Mouse (Mus musculus) liver, adult 2 months (tissue): ENCODE results near the gene Stx7. TPM values are rescaled to one million over a fixed set of nuclear protein-coding genes. Genes with fewer than 3 reads are reported as not detected.
A peak's percentile ranks its signal among the peaks of the same experiment; 100 is the strongest.
"Not testable (repeated sequence)": the region's sequence is repeated elsewhere in the genome, so short reads cannot be mapped to it uniquely, and the experiment has no call there.

ENCODE experiments used
- DNase-seq: peaks from one replicate; pipeline ENCODE4 v3.0.0-alpha.2; 2011; ENCODE audit warnings: low read depth, low spot score; ENCODE audit errors: extremely low read depth
- H3K27ac ChIP-seq: fragments of 200-500 bp; replicated peaks from 2 replicates; pipeline ENCODE4 v1.5.1; 2012; ENCODE audit warnings: low read depth, mild to moderate bottlenecking, control low read depth, inconsistent platforms, low read length; ENCODE audit not compliant: insufficient read depth
- H3K27me3 ChIP-seq: fragments of 200-500 bp; 2 replicates; pipeline ENCODE4 v1.6.1; 2012; ENCODE audit warnings: mild to moderate bottlenecking, moderate library complexity, low read length, inconsistent platforms; ENCODE audit not compliant: control insufficient read depth, insufficient read depth
- H3K36me3 ChIP-seq: fragments of 200-500 bp; 2 replicates; pipeline ENCODE4 v1.6.1; 2012; ENCODE audit warnings: low read length, inconsistent platforms; ENCODE audit not compliant: control insufficient read depth, insufficient read depth
- H3K4me1 ChIP-seq: fragments of 200-500 bp; 2 replicates; pipeline ENCODE4 v1.6.1; 2011; ENCODE audit warnings: low read length; ENCODE audit not compliant: control insufficient read depth, insufficient read depth
- H3K4me3 ChIP-seq: fragments of 200-500 bp; 2 replicates; pipeline ENCODE4 v1.5.1; 2011; ENCODE audit warnings: low read depth, mild to moderate bottlenecking, control low read depth, low read length, moderate library complexity; ENCODE audit not compliant: insufficient read depth
- H3K79me2 ChIP-seq: fragments of 200-500 bp; 2 replicates; pipeline ENCODE4 v1.6.1; 2012; ENCODE audit warnings: inconsistent platforms, mild to moderate bottlenecking, low read length, moderate library complexity; ENCODE audit not compliant: control insufficient read depth, insufficient read depth
- H3K9ac ChIP-seq: fragments of 200-500 bp; 2 replicates; pipeline ENCODE4 v1.6.1; 2012; ENCODE audit warnings: low read depth, mild to moderate bottlenecking, control low read depth, inconsistent platforms, low read length
- CTCF ChIP-seq: fragments of 200-500 bp; IDR thresholded peaks from 2 replicates; pipeline ENCODE4 v1.5.1; 2011; ENCODE audit warnings: low read depth, low read length, control low read depth
- POLR2A ChIP-seq: fragments of 200-500 bp; IDR thresholded peaks from 2 replicates; pipeline ENCODE4 v1.6.1; 2011; ENCODE audit warnings: low read length, control low read depth; ENCODE audit not compliant: insufficient read depth; ENCODE audit errors: extremely low read depth
- WGBS: fragments of 180-500 bp; shearing (Covaris S2); methylation state at CpG from one replicate; pipeline ENCODE4 v1.1.7; 2018; 5-methylcytosine and 5-hydroxymethylcytosine counted together
- polyA plus RNA-seq: library from polyadenylated mRNA; depleted of rRNA; stranded (reverse); fragments of >200 nt; gene quantifications from 2 replicates; pipeline ENCODE4 v1.2.3, GENCODE M21; 2012; rRNA removed
- total RNA-seq: library from RNA; depleted of rRNA; stranded (reverse); fragments of >200 nt; gene quantifications from 2 replicates; pipeline ENCODE4 v1.2.3, GENCODE M21; 2014; rRNA removed

Stx7 gene
- 13.1 and 16.9 TPM in 2 replicates for total RNA-seq
- polyA plus RNA-seq, result 19.2 and 22.5 TPM in 2 replicates

GRCm38 (mm10) chr10:24149135-24149781, at the start of gene Stx7:
Gene Stx7, plus strand, starts transcription at chr10:24149302.
- peaks cover 11% of the 10 kb centered on the region for H3K4me1 ChIP-seq
- H3K9ac ChIP-seq, result peak within 1 kb of the TSS; percentile 74
- under 1% methylated on average over 45 of the region's 45 CpGs for WGBS
- peak within 1 kb of the TSS; percentile 38 for H3K27ac ChIP-seq
- H3K4me3 ChIP-seq, result peak within 1 kb of the TSS; percentile 77
- H3K79me2 ChIP-seq, result peaks cover 22% of the 10 kb centered on the region; the same call in 1 of the 2 replicates
- peak; percentile 81 for DNase-seq
- TF ChIP-seq CTCF (no peak), POLR2A (peak; percentile 72)
- no peaks in the 10 kb centered on the region for H3K27me3 ChIP-seq
- peaks cover 3% of the 10 kb centered on the region; the same call in 1 of the 2 replicates for H3K36me3 ChIP-seq

GRCm38 (mm10) chr10:24101812-24102211, 47.3 kb upstream of the Stx7 start, which contains the start of gene Taar8c:
Gene Taar8c, minus strand, starts transcription at chr10:24101912.
- not testable (repeated sequence) for H3K27ac ChIP-seq, H3K4me1 ChIP-seq, H3K27me3 ChIP-seq, H3K79me2 ChIP-seq, H3K36me3 ChIP-seq, H3K9ac ChIP-seq, H3K4me3 ChIP-seq, DNase-seq
- 79% methylated on average over 1 of the region's 3 CpGs for WGBS

GRCm38 (mm10) chr10:24103299-24103698, 45.8 kb upstream of the Stx7 start:
- not testable (repeated sequence) for H3K79me2 ChIP-seq, H3K27ac ChIP-seq, H3K4me3 ChIP-seq, H3K9ac ChIP-seq, H3K27me3 ChIP-seq, H3K4me1 ChIP-seq, H3K36me3 ChIP-seq
- DNase-seq, result peak; percentile 76
- 3% methylated on average over 1 of the region's 1 CpGs for whole genome bisulfite sequencing

- no peak overlapping the region for H3K4me3 ChIP-seq
- H3K79me2 ChIP-seq, result no peaks in the 10 kb centered on the region
- H3K4me1 ChIP-seq, result peaks cover 3% of the 10 kb centered on the region; the same call in 1 of the 2 replicates
- no peaks in the 10 kb centered on the region for H3K27me3 ChIP-seq
- 62% methylated on average over 5 of the region's 5 CpGs for WGBS
- no peaks in the 10 kb centered on the region for H3K36me3 ChIP-seq
- no peak overlapping the region for H3K27ac ChIP-seq
- H3K9ac ChIP-seq, result no peak overlapping the region
- DNase-seq, result no peak
- TF ChIP-seq POLR2A, result no peak
- no peak for TF ChIP-seq CTCF
Observed at GRCm38 (mm10) chr10:24107747-24108146, 41.4 kb upstream of the Stx7 start.

- Histone ChIP-seq H3K9ac (no peak overlapping the region), H3K4me1 (no peaks in the 10 kb centered on the region; the same call in 1 of the 2 replicates), H3K27me3 (no peaks in the 10 kb centered on the region), H3K27ac (no peak overlapping the region), H3K4me3 (no peak overlapping the region), H3K79me2 (no peaks in the 10 kb centered on the region), H3K36me3 (no peaks in the 10 kb centered on the region)
- DNase-seq, result peak; percentile 29
- 71% methylated on average over 3 of the region's 3 CpGs for WGBS
- no peak for TF ChIP-seq POLR2A
- TF ChIP-seq CTCF, result no peak
Observed at GRCm38 (mm10) chr10:24108236-24108635, 40.9 kb upstream of the Stx7 start.

- H3K4me1 ChIP-seq, H3K27me3 ChIP-seq, H3K79me2 ChIP-seq, H3K27ac ChIP-seq, DNase-seq, H3K36me3 ChIP-seq, H3K9ac ChIP-seq, H3K4me3 ChIP-seq: not testable (repeated sequence)
- WGBS, result 90% methylated on average over 8 of the region's 8 CpGs
Observed at GRCm38 (mm10) chr10:24109434-24109833, 39.7 kb upstream of the Stx7 start, which contains the start of gene Taar9. Gene Taar9, minus strand, starts transcription at chr10:24109534.
